Mouse (Mus musculus) E14TG2a.4 (cell line): ENCODE data around the gene Agbl1.

Source experiments
- H3K27me3 ChIP-seq: 2 replicates; pipeline ENCODE4 v1.6.1; 2014; ENCODE audit warnings: low read length, control low read depth; ENCODE audit not compliant: insufficient read depth
- H3K36me3 ChIP-seq: 2 replicates; pipeline ENCODE4 v1.6.1; 2014; ENCODE audit warnings: low read length, control low read depth; ENCODE audit not compliant: insufficient read depth
- H3K4me1 ChIP-seq: replicated peaks from 2 replicates; pipeline ENCODE4 v1.6.1; 2014; ENCODE audit warnings: low read depth, low read length, control low read depth
- H3K4me3 ChIP-seq: replicated peaks from 2 replicates; pipeline ENCODE4 v1.5.1; 2014; ENCODE audit warnings: mild to moderate bottlenecking, low read length
- H3K9me3 ChIP-seq: 2 replicates; pipeline ENCODE4 v1.6.1; 2014; ENCODE audit warnings: low read length, control low read depth
- CTCF ChIP-seq: conservative IDR thresholded peaks from 2 replicates; pipeline ENCODE4 v1.5.1; 2014; ENCODE audit warnings: low read length
- NANOG ChIP-seq: IDR thresholded peaks from 2 replicates; pipeline ENCODE4 v1.6.1; 2014; ENCODE audit warnings: borderline replicate concordance, low read length, mixed read lengths
- POU5F1 ChIP-seq: IDR thresholded peaks from 2 replicates; pipeline ENCODE4 v1.6.1; 2014; ENCODE audit warnings: low read length, borderline replicate concordance

The Agbl1 gene

DNA sequence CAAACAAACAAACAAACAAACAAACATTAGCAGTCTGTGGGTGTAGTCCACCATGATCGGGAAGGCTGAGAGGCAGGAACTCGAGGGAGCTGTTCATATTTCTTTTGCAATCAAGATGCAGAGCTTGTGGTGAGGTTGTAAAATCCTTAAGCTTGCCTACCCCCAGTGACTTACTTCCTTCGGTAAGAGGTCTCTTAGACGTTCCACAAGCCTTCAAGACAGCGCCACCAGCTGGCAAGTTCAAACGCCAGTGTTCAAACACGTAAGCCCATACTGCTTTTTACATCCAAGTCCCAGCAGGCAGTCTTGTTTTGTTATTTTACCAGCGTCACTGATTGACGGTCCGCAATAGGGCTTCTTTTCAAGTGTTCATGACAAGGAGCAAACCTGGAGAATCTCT, 123.8 kb downstream of the Agbl1 start:
- no peak for TF ChIP-seq POU5F1
- TF ChIP-seq NANOG: no peak
- TF ChIP-seq CTCF: peak; percentile 49
- Histone ChIP-seq H3K27me3 (no peaks in the 10 kb centered on the region), H3K4me3 (no peak overlapping the region), H3K4me1 (no peaks in the 10 kb centered on the region), H3K36me3 (no peaks in the 10 kb centered on the region), H3K9me3 (no peaks in the 10 kb centered on the region)

DNA sequence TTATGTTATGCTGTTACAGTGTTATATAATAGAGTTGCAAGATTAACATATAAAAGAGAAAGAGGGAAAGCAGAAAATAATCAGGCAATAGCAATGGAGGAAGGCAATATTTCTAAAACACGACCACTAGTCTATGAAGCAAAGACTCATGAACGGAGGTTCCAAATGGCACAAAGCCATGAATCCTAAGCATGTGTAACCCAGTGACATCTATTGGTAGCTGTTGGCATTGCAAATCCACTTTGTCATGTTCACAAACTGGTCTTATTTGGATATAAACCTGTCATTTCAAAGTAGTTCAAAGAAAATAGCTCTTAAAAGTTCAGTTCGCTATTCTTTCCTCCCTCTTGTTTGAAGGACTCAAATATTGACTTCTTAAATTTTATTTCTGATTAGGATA, 124.8 kb downstream of the Agbl1 start:
- Histone ChIP-seq H3K4me1 (no peaks in the 10 kb centered on the region), H3K9me3 (no peaks in the 10 kb centered on the region)
- TF ChIP-seq POU5F1 (no peak), CTCF (peak; percentile 74), NANOG (no peak)

DNA sequence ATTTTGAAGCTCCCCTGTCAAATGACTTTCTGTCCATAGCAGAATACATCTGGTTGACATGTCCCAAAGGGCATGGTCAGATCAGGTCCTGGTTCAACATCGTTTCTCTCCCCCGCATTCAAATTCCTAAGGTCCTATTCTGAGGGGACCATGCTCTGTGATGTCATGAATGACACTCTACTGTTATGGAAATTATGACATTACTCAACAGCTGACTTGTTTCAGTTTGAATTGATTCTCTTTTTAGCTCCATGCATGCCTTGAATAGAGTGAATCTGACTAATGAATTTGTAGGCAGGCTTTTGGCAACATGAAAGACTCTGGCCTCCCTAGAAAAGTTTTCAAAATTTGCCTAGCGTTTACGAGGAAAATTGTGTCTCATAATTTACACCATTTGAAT, 141.6 kb downstream of the Agbl1 start:
- H3K9me3 ChIP-seq: no peaks in the 10 kb centered on the region
- H3K4me1 ChIP-seq: no peaks in the 10 kb centered on the region
- H3K27me3 ChIP-seq: no peaks in the 10 kb centered on the region
- TF ChIP-seq POU5F1: no peak
- no peak for TF ChIP-seq CTCF
- no peak for TF ChIP-seq NANOG
- no peak overlapping the region for H3K4me3 ChIP-seq
- H3K36me3 ChIP-seq: no peaks in the 10 kb centered on the region

More for the DNA sequence above, 124.8 kb downstream of the Agbl1 start:
- Histone ChIP-seq H3K4me3 (no peak overlapping the region), H3K36me3 (no peaks in the 10 kb centered on the region), H3K27me3 (no peaks in the 10 kb centered on the region)

DNA sequence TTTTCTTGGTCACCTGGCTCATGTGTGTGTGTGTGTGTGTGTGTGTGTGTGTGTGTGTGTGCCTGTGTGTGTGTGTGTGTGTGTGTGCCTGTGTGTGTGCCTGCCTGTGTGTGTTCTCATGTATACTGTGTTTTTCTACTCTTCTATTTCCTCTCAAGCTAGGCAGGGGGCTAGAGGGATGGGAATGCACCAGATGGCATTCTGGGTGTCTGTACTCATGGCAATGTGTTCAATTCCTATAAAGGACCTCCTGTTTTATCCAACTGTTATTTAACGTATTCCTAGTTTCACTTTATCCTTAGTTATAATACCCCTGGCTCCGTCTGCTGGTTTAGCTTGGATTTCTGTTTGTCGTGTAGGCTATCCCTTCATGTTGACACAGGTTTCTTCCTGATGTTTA, 149.8 kb downstream of the Agbl1 start:
- Histone ChIP-seq H3K4me1 (no peaks in the 10 kb centered on the region), H3K36me3 (no peaks in the 10 kb centered on the region), H3K9me3 (no peaks in the 10 kb centered on the region), H3K27me3 (no peaks in the 10 kb centered on the region), H3K4me3 (no peak overlapping the region)
- TF ChIP-seq NANOG (no peak), POU5F1 (no peak), CTCF (no peak)

DNA sequence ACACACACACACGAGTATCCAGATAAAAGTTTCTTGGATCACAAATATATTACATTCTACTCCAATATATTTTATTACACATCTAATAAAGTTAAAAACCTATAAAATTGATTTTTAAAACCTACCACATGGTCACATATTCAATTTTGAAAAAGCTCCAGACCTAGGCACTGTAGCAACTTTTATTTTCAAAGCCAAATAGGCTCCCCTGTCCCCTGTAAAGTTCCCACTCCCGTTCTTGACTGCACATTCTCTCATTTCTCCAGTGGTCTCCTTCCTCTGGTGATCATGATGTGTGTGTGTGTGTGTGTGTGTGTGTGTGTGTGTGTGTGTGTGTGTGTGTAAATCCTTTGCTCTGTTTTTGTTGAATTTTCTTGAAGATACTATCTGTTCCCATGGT, 152.3 kb downstream of the Agbl1 start:
- no peaks in the 10 kb centered on the region for H3K27me3 ChIP-seq
- no peaks in the 10 kb centered on the region for H3K36me3 ChIP-seq
- H3K4me1 ChIP-seq: no peaks in the 10 kb centered on the region
- no peaks in the 10 kb centered on the region for H3K9me3 ChIP-seq
- TF ChIP-seq NANOG (no peak), POU5F1 (no peak), CTCF (no peak)
- no peak overlapping the region for H3K4me3 ChIP-seq

DNA sequence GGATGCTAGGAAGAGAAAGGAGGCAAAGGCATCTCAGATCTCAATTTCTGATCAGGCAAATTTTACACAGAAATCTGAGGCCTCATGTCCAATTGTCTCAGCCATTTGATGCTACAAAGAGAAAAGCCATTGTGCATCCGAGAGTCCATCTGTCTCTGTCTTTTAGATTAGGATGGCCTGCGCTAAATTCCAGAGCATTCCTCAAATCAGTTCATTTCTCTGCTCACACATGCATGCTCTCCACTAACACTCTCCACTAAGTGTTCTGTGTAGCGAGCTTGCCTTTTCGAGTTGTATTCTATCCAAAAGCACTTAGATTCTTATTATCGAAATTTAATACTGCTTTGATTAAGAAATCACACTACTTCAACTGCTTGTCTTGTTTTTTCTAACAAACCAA, 159.6 kb downstream of the Agbl1 start:
- Histone ChIP-seq H3K4me1 (no peaks in the 10 kb centered on the region), H3K27me3 (no peaks in the 10 kb centered on the region), H3K4me3 (no peak overlapping the region), H3K9me3 (no peaks in the 10 kb centered on the region), H3K36me3 (no peaks in the 10 kb centered on the region)
- TF ChIP-seq NANOG: no peak
- no peak for TF ChIP-seq POU5F1
- no peak for TF ChIP-seq CTCF

DNA sequence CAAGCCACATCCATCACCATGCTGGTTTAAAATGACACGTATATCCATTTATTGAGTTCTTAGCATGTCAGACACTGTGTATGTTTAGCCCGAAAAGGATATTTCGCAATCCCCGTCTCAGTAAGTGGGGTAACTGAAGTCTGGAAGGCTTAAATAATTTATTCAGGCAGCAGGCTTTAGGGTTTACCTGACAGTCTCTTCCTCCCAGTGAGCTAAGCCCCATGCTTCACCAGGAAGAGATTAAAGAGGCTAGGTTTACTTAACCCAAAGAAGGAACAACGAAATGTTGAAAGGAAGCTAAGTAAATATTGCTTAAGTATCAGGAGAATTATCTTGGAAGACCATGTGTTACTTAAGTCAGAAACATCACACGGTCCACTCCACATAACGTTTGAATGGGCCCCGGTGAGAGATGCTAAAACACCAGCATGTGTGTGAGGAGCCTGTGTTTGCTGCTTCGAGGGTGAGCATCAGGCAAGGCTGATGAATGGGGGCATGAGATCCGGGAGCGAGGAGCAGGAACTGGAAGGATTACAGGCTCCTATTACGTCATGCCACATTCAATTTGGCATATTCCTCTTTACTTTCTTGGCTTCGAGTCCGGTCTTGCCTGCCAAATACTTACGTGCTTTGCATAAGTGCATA, 162.7 kb downstream of the Agbl1 start:
- H3K27me3 ChIP-seq: no peaks in the 10 kb centered on the region
- H3K4me1 ChIP-seq: no peaks in the 10 kb centered on the region
- TF ChIP-seq POU5F1: no peak
- no peak for TF ChIP-seq CTCF
- TF ChIP-seq NANOG: no peak
- H3K9me3 ChIP-seq: no peaks in the 10 kb centered on the region
- H3K36me3 ChIP-seq: no peaks in the 10 kb centered on the region
- no peak overlapping the region for H3K4me3 ChIP-seq

DNA sequence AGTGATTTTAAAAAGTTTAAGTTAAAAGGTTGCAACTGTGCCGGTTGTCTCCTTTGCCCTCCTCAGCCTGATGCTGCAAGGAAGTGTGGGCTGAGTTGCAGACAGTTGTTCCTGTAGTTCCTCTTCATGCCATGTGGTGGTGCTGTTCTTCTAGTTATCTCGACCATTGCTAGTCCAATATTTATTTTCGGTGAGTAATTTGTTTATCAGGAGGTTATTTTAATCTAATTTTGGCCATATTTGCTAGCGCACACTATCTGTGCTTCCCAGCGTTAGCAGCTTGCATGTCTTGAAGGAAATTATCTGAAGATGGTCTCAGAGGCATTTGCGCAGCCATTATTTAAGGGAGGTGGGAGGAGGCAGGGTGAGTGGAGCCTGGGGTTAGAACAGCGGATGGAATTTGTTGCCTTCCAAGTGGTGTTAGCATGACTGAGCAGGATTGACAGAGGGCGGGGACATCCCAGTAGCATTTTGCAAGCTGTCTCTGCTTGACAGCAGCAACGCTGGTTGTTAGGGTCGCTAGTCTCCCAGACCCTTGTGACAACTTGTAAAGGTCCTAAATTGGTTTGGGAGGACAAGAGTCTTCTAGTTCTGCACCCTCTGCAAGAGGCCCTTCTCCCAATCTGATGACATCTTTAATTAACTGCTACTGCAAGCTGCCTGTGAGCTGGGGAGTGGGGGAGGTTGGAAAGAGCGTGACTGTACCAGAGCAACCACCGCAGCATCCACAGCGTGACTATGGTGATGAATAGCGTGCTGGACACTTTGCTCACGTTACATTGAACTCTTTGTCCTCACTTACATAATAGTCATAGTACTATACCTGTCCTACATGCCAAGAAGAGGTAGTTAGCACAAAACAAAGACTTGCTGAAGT, 163.5 kb downstream of the Agbl1 start:
- H3K36me3 ChIP-seq: no peaks in the 10 kb centered on the region
- no peaks in the 10 kb centered on the region for H3K27me3 ChIP-seq
- no peaks in the 10 kb centered on the region for H3K4me1 ChIP-seq
- H3K4me3 ChIP-seq: no peak overlapping the region
- TF ChIP-seq POU5F1 (no peak), CTCF (peak; percentile 65)
- H3K9me3 ChIP-seq: no peaks in the 10 kb centered on the region

DNA sequence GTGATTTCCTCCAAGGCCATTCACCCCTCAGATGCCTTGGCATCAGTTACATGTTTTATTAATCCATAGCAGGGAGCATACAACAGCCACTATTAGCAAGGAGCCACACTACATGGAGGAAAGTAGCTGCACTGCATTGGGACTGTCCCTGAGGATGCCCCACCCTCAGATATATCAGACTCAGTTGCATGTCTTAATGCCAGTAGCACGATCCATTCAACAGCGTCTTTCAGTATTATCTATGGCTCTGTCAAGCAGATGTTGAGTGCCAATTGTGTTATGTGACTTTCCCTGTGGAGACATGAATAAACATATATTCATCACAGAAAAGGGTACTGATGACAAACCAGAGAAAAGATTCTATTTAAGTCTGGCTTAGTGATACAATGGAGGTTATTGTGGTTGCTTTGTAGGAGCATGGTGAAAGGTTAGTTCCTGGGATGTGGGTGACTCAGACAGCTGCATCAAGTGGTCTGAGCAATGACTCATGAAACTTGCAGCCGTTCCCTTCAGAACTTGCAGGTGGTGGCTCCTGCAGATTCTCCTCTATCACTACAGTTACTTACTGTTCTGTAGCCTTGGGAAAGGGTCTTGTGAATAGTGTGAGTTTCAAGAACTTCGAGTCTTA, 178.4 kb downstream of the Agbl1 start:
- Histone ChIP-seq H3K4me3 (no peak overlapping the region), H3K9me3 (no peaks in the 10 kb centered on the region), H3K36me3 (no peaks in the 10 kb centered on the region), H3K4me1 (no peaks in the 10 kb centered on the region), H3K27me3 (no peaks in the 10 kb centered on the region)
- TF ChIP-seq POU5F1 (no peak), CTCF (no peak), NANOG (no peak)
